Mouse (Mus musculus): Measurements from ENCODE around the gene Wipf2. TPM values are rescaled to one million over a fixed set of nuclear protein-coding genes. Genes with fewer than 3 reads are reported as not detected.

Wipf2 gene
- polyA plus RNA-seq, 1 experiment from 2014 or later = 3.0 TPM

- H3K9ac ChIP-seq = 0 out of 2 replicates have a peak overlapping the region, but pooled peaks have one; percentile 92
- H3K27me3 ChIP-seq (replicated peaks) = no peaks in the 10 kb centered on the region
- H3K27ac ChIP-seq (ENCODE audit: poor library complexity, severe bottlenecking) = 0 out of 2 replicates have a peak overlapping the region, but pooled peaks have one; percentile 28
- no peak for ATAC-seq (ENCODE audit: insufficient number of reproducible peaks, low FRiP score)
- peaks cover 96% of the 10 kb centered on the region for H3K4me1 ChIP-seq (replicated peaks)
- 51% methylated on average over 3 of the region's 3 CpGs for WGBS
- H3K4me2 ChIP-seq = no peak overlapping the region
- no peaks in the 10 kb centered on the region for H3K9me3 ChIP-seq (replicated peaks)
- no peak overlapping the region for H3K4me3 ChIP-seq
- peaks cover 15% of the 10 kb centered on the region for H3K36me3 ChIP-seq
Observed at GRCm38 (mm10) chr11:98945605-98945977, 82.2 kb downstream of the Wipf2 start.

- no peak overlapping the region for H3K4me3 ChIP-seq
- peak overlapping the region; percentile 37; the same call in 1 of the 2 replicates for H3K27ac ChIP-seq (ENCODE audit: poor library complexity, severe bottlenecking)
- H3K36me3 ChIP-seq = peaks cover 34% of the 10 kb centered on the region
- H3K9ac ChIP-seq = no peak overlapping the region
- no peak for ATAC-seq (ENCODE audit: insufficient number of reproducible peaks, low FRiP score)
- H3K4me2 ChIP-seq = peak overlapping the region; percentile 12
- H3K9me3 ChIP-seq (replicated peaks) = no peaks in the 10 kb centered on the region
- H3K27me3 ChIP-seq (replicated peaks) = no peaks in the 10 kb centered on the region
- peaks cover 91% of the 10 kb centered on the region for H3K4me1 ChIP-seq (replicated peaks)
- 49% methylated on average over 18 of the region's 18 CpGs for WGBS
Observed at GRCm38 (mm10) chr11:98947969-98948569, 84.6 kb downstream of the Wipf2 start.

- no peaks in the 10 kb centered on the region for H3K9me3 ChIP-seq (replicated peaks)
- H3K27me3 ChIP-seq (replicated peaks) = no peaks in the 10 kb centered on the region
- H3K36me3 ChIP-seq = peaks cover 34% of the 10 kb centered on the region
- peaks cover 91% of the 10 kb centered on the region for H3K4me1 ChIP-seq (replicated peaks)
- no peak overlapping the region for H3K4me3 ChIP-seq
- no peak overlapping the region for H3K4me2 ChIP-seq
- WGBS = 69% methylated on average over 12 of the region's 12 CpGs
- H3K9ac ChIP-seq = peak overlapping the region; percentile 46; the same call in 1 of the 2 replicates
- no peak for ATAC-seq (ENCODE audit: insufficient number of reproducible peaks, low FRiP score)
- H3K27ac ChIP-seq (ENCODE audit: poor library complexity, severe bottlenecking) = no peak overlapping the region
Observed at GRCm38 (mm10) chr11:98949242-98949957, 86.0 kb downstream of the Wipf2 start.

GRCm38 (mm10) chr11:98949958-98950460 lies 86.6 kb downstream of the Wipf2 start:
- peak overlapping the region; percentile 46; the same call in 1 of the 2 replicates for H3K9ac ChIP-seq
- ATAC-seq (ENCODE audit: insufficient number of reproducible peaks, low FRiP score) = no peak
- no peaks in the 10 kb centered on the region for H3K27me3 ChIP-seq (replicated peaks)

GRCm38 (mm10) chr11:98950484-98950883 lies 87.0 kb downstream of the Wipf2 start:
- ATAC-seq (ENCODE audit: insufficient number of reproducible peaks, low FRiP score) = no peak
- Histone ChIP-seq H3K27me3 (replicated peaks) (no peaks in the 10 kb centered on the region), H3K27ac (ENCODE audit: poor library complexity, severe bottlenecking) (peak overlapping the region; percentile 84), H3K4me3 (no peak overlapping the region), H3K9me3 (replicated peaks) (no peaks in the 10 kb centered on the region), H3K36me3 (peaks cover 34% of the 10 kb centered on the region), H3K4me1 (replicated peaks) (peaks cover 91% of the 10 kb centered on the region), H3K9ac (peak overlapping the region; percentile 46; the same call in 1 of the 2 replicates), H3K4me2 (no peak overlapping the region)
- WGBS = 85% methylated on average over 9 of the region's 9 CpGs

More at GRCm38 (mm10) chr11:98949958-98950460, 86.6 kb downstream of the Wipf2 start:
- no peaks in the 10 kb centered on the region for H3K9me3 ChIP-seq (replicated peaks)
- WGBS = 82% methylated on average over 7 of the region's 7 CpGs
- peaks cover 91% of the 10 kb centered on the region for H3K4me1 ChIP-seq (replicated peaks)
- no peak overlapping the region for H3K4me2 ChIP-seq
- no peak overlapping the region for H3K4me3 ChIP-seq
- peaks cover 34% of the 10 kb centered on the region for H3K36me3 ChIP-seq
- H3K27ac ChIP-seq (ENCODE audit: poor library complexity, severe bottlenecking) = peak overlapping the region; percentile 84

GRCm38 (mm10) chr11:98951026-98951906 lies 87.8 kb downstream of the Wipf2 start:
- peaks cover 34% of the 10 kb centered on the region for H3K36me3 ChIP-seq
- no peaks in the 10 kb centered on the region for H3K9me3 ChIP-seq (replicated peaks)
- H3K4me2 ChIP-seq = peak overlapping the region; percentile 4; the same call in 1 of the 2 replicates
- peak overlapping the region; percentile 84 for H3K27ac ChIP-seq (ENCODE audit: poor library complexity, severe bottlenecking)
- H3K27me3 ChIP-seq (replicated peaks) = no peaks in the 10 kb centered on the region
- 59% methylated on average over 16 of the region's 16 CpGs for WGBS
- ATAC-seq (ENCODE audit: insufficient number of reproducible peaks, low FRiP score) = no peak
- peaks cover 91% of the 10 kb centered on the region for H3K4me1 ChIP-seq (replicated peaks)
- peak overlapping the region; percentile 45 for H3K9ac ChIP-seq
- no peak overlapping the region for H3K4me3 ChIP-seq

- Histone ChIP-seq H3K4me3 (no peak overlapping the region), H3K4me2 (no peak overlapping the region), H3K36me3 (peaks cover 42% of the 10 kb centered on the region), H3K9ac (no peak overlapping the region), H3K4me1 (replicated peaks) (peaks cover 89% of the 10 kb centered on the region), H3K27me3 (replicated peaks) (no peaks in the 10 kb centered on the region), H3K9me3 (replicated peaks) (no peaks in the 10 kb centered on the region), H3K27ac (ENCODE audit: poor library complexity, severe bottlenecking) (no peak overlapping the region)
- 80% methylated on average over 1 of the region's 1 CpGs for WGBS
- no peak for ATAC-seq (ENCODE audit: insufficient number of reproducible peaks, low FRiP score)
Observed at GRCm38 (mm10) chr11:98952111-98952510, 88.7 kb downstream of the Wipf2 start.

GRCm38 (mm10) chr11:98952736-98953135 lies 89.3 kb downstream of the Wipf2 start:
- H3K9me3 ChIP-seq (replicated peaks) = no peaks in the 10 kb centered on the region
- no peak overlapping the region; the same call in 1 of the 2 replicates for H3K9ac ChIP-seq
- no peak overlapping the region for H3K27ac ChIP-seq (ENCODE audit: poor library complexity, severe bottlenecking)
- no peak for ATAC-seq (ENCODE audit: insufficient number of reproducible peaks, low FRiP score)
- 54% methylated on average over 2 of the region's 2 CpGs for WGBS
- H3K36me3 ChIP-seq = peaks cover 47% of the 10 kb centered on the region
- no peak overlapping the region for H3K4me3 ChIP-seq
- H3K27me3 ChIP-seq (replicated peaks) = no peaks in the 10 kb centered on the region
- no peak overlapping the region for H3K4me2 ChIP-seq
- H3K4me1 ChIP-seq (replicated peaks) = peaks cover 83% of the 10 kb centered on the region

- WGBS = 16% methylated on average over 2 of the region's 2 CpGs
- ATAC-seq (ENCODE audit: insufficient number of reproducible peaks, low FRiP score) = peak; percentile 17; the same call in 1 of the 2 replicates
- H3K4me3 ChIP-seq = no peak overlapping the region
- peak overlapping the region; percentile 44; the same call in 1 of the 2 replicates for H3K9ac ChIP-seq
- peak overlapping the region; percentile 38 for H3K27ac ChIP-seq (ENCODE audit: poor library complexity, severe bottlenecking)
- no peaks in the 10 kb centered on the region for H3K9me3 ChIP-seq (replicated peaks)
- peaks cover 76% of the 10 kb centered on the region for H3K4me1 ChIP-seq (replicated peaks)
- H3K4me2 ChIP-seq = peak overlapping the region; percentile 55; the same call in 1 of the 2 replicates
- no peaks in the 10 kb centered on the region for H3K27me3 ChIP-seq (replicated peaks)
- H3K36me3 ChIP-seq = peaks cover 51% of the 10 kb centered on the region
Observed at GRCm38 (mm10) chr11:98953361-98953760, 89.9 kb downstream of the Wipf2 start.

GRCm38 (mm10) chr11:98953835-98954320 lies 90.4 kb downstream of the Wipf2 start:
- no peak for ATAC-seq (ENCODE audit: insufficient number of reproducible peaks, low FRiP score)
- 18% methylated on average over 13 of the region's 13 CpGs for WGBS
- Histone ChIP-seq H3K27me3 (replicated peaks) (no peaks in the 10 kb centered on the region), H3K4me2 (peak overlapping the region; percentile 55), H3K27ac (ENCODE audit: poor library complexity, severe bottlenecking) (peak overlapping the region; percentile 83), H3K9me3 (replicated peaks) (no peaks in the 10 kb centered on the region), H3K4me3 (no peak overlapping the region), H3K4me1 (replicated peaks) (peaks cover 74% of the 10 kb centered on the region), H3K36me3 (peaks cover 50% of the 10 kb centered on the region), H3K9ac (0 out of 2 replicates have a peak overlapping the region, but pooled peaks have one; percentile 44)
